Mouse (Mus musculus) left cerebral cortex, postnatal 25 days (tissue): ENCODE results near the gene Echdc2. TPM values are rescaled to one million over a fixed set of nuclear protein-coding genes. Genes with fewer than 3 reads are reported as not detected.

Experiments used
- DNase-seq, 2 experiments: peaks; one replicate each; pipeline ENCODE4 v3.0.0; 2022; ENCODE audit warnings: low spot score in 2 of 2, mixed read lengths in 1 of 2
- intact Hi-C: fragments of 180-260 bp; cut with DNase I; formaldehyde crosslinking; loops from one replicate; pipeline ENCODE4 v1.15.1; 2025
- total RNA-seq, 2 experiments: library from RNA; stranded (reverse); gene quantifications; 2 replicates each; pipeline ENCODE4 v1.2.3; 2021

Echdc2 gene
- total RNA-seq, 2 experiments from 2014 or later, result 10.7 TPM

- intact Hi-C loops, result no loop called here
- no peak for DNase-seq
Measured at GRCm38 (mm10) chr4:108192821-108193323, 27.6 kb downstream of the Echdc2 start.

DNA sequence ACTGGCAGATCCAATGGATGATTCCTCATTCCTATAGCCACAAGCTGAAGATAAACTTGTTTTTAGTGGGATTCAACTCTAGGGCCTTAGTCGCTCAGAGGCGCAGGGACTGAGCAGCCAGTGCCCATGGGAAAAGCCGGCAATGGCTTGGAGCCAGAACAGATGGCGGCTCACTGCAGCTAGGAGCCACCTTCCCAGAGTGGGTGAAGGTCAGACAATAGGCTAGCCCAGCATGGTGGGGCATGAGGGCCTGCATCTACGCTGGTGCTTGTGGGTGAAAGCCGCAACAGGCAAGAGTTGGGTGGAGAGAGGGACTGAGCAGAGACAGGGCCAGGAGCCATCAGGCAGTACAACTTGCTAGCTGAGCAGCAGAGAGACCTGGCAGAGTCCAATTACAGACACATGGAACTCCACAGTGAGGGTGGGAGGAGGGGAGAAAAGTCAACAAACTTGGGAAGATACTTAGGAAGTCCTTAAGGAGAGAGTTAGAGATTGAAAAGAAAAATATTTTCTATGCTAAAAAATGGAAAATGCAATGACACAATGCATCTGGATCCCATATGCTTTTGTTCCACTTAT, 31.1 kb downstream of the Echdc2 start:
- no peak for DNase-seq
- intact Hi-C loops, result no loop called here

DNA sequence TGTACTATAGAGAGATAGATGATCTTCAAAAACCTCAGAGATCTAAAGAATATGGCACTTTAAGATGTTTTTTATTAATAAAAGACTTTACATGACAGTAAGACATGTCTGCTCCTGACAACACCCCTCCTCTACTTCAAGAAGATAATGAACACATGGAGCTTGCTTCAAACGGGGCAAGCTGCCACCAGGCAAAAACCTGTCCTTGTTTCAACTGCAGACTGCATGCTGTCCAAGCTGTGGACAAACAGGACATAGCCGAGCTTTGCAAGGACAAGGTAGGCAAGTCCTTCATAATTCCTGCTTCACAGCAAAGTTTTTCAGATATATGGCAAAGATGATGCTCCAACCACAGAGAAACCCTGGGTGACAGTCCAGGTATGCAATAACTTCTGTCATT, 34.0 kb downstream of the Echdc2 start:
- intact Hi-C loops, result no loop called here
- DNase-seq, result no peak

DNA sequence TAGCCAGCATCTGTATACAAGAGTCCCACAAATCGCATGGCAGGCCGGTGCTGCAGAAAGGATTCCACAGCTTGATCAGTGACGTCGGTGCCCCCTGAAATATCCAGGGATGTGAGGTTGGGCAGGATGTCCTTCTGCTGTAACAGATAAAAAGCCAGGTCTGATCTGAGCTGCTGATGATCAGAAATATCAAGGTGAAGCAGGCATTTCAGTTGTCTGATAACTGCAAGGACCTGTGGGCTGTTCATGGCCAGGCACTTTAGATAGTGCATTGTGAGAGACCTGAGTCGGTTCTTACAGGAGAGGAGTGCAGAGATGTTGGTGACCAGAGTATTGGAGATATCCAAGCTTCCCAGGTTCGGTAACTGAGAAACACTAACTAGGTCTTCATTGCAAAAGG, 39.4 kb downstream of the Echdc2 start:
- intact Hi-C loops, result no loop called here
- DNase-seq, result no peak

DNA sequence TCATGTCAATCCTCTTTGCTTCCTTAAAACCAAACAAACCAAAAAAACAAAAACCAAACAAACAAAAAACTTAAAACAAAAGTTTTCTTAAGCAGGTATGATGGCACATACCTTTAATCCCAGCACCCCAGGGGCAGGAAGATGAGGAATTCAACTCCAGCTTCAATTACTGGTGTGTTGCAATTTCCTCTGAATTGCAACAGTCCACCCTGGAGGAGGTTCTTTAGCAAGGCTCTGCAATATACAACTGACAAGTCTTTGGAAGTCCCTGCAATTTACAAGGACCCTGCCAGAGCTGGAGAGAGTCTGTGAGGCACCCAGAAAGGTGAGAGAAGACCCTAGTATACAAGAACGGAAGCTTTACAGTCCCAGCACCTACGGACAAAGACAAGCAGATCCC, 47.8 kb downstream of the Echdc2 start:
- intact Hi-C loops, result loop anchor here (10.0 kb wide), 1 partner anchor 222 kb away; no protein-coding TSS in a partner anchor
- DNase-seq, result no peak

GRCm38 (mm10) chr4:108217332-108218179, 52.3 kb downstream of the Echdc2 start, which contains the start of gene Zyg11a:
Zyg11a (minus strand) TSS chr4:108218048.
- no peak for DNase-seq
- intact Hi-C loops, result loop anchor here (10.0 kb wide), 1 partner anchor 217 kb away; no protein-coding TSS in a partner anchor

DNA sequence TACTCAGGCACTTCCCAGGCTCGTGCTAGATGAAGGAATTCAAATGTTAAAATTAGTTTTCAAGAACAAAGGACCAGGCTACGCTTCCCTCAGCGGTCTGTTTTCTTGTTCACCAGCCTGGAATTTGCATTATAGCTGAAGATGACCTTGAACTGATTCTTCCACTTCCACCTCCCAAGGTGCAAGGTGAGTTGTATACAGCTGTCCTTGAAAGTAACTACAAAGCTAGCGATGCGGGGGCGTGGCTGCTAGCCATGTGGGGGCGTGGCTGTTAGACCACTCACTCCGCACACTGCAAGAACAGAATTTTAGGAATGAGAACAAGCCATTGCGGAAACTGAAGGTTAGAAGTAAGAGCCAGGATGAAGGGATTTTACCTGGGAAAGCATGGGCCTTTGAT, 53.8 kb downstream of the Echdc2 start:
- no peak for DNase-seq
- intact Hi-C loops, result loop anchor here (10.0 kb wide), 1 partner anchor 216 kb away; no protein-coding TSS in a partner anchor

DNA sequence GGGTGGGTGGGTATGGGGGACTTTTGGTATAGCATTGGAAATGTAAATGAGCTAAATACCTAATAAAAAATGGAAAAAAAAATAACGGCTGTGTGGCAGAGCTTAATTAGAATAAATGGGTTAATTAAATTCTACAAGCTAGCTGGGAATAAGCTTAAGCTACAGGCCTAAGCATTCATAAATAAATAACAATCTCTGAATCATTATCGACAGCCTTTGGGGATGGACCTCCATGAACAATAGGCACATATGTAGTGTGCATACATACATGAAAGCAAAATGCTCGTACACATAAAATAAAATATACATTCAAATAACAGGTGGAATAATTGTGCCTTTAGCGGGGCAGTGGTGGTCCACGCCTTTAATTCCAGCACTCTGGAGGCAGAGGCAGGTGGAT, 57.3 kb downstream of the Echdc2 start:
- intact Hi-C loops, result no loop called here
- no peak for DNase-seq

DNA sequence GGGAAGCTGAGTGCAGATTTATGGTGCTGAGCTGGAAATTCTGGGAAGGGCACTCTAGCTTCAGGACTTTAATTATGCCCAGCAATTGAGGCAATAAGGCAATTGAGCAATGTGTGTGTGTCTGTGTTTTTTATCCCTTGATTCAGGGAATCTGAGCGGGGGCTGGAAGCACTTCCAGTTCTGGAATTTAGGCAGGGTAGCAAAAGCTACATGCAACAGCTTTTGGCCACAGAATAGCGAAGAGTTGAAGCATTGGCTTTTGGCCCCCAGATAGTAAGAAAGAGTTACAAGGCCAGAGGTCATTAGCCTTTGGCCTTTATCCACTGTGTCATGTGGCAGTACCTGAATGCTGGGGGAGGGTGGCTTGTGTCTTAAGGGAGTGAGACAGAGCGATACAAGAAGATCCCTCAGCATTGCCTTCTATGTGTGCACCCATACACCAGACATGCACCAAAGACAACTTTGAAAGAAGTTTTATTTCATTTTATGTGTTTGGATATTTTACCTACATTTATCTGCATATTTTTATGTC, 60.2 kb downstream of the Echdc2 start:
- no peak for DNase-seq
- intact Hi-C loops, result no loop called here

Other genes with a start within 250 kb of the Echdc2 start
- gene Cpt2, start 241.8 kb upstream of the Echdc2 start, total RNA-seq, result 1 to 10 TPM; 5.4 to 5.5 TPM
- gene Slc1a7, start 197.1 kb upstream of the Echdc2 start, total RNA-seq, result 1 to 10 TPM in 1 of 2 experiments, under 1 TPM in 1; 0.85 to 1.1 TPM
- 1 to 10 TPM; 7.2 to 8.8 TPM for gene Podn, start 69.0 kb upstream of the Echdc2 start, total RNA-seq
- gene Scp2, start 20.4 kb upstream of the Echdc2 start, total RNA-seq, result 100 to 1,000 TPM; 101 to 105 TPM
- not detected for gene Zyg11a, start 52.6 kb downstream of the Echdc2 start, total RNA-seq
- 100 to 1,000 TPM; 107 TPM for gene Zyg11b, start 135.7 kb downstream of the Echdc2 start, total RNA-seq
- gene Coa7, start 162.7 kb downstream of the Echdc2 start, total RNA-seq, result 10 to 100 TPM; 26.5 to 29.6 TPM
- not detected for gene Shisal2a, start 217.9 kb downstream of the Echdc2 start, total RNA-seq
- 1 to 10 TPM; 5.5 to 6.2 TPM for gene Gpx7, start 241.5 kb downstream of the Echdc2 start, total RNA-seq